Mouse (Mus musculus) midbrain, embryonic 15.5 days (tissue): ENCODE results near the gene Aktip. TPM values are rescaled to one million over a fixed set of nuclear protein-coding genes. Genes with fewer than 3 reads are reported as not detected.
A peak's percentile ranks its signal among the peaks of the same experiment; 100 is the strongest.

Experiments used
- ATAC-seq: fragments of 200-750 bp; cut with Nextera tagmentation; replicated peaks from 2 replicates; pipeline ENCODE4 v1.8.0; 2017; ENCODE audit warnings: moderate TSS enrichment
- H3K27ac ChIP-seq: fragments of 300-500 bp; sonication (generic); 2 replicates; pipeline ENCODE4 v1.5.1; 2015; ENCODE audit warnings: mild to moderate bottlenecking, inconsistent platforms
- H3K27me3 ChIP-seq: fragments of 300-500 bp; sonication (generic); replicated peaks from 2 replicates; pipeline ENCODE4 v1.6.1; 2015; ENCODE audit warnings: inconsistent platforms
- H3K36me3 ChIP-seq: fragments of 300-500 bp; sonication (generic); replicated peaks from 2 replicates; pipeline ENCODE4 v1.6.1; 2015; ENCODE audit warnings: inconsistent platforms
- H3K4me1 ChIP-seq: fragments of 300-500 bp; sonication (generic); 2 replicates; pipeline ENCODE4 v1.6.1; 2015; ENCODE audit warnings: inconsistent platforms
- H3K4me2 ChIP-seq: fragments of 300-500 bp; sonication (generic); 2 replicates; pipeline ENCODE4 v1.6.1; 2015; ENCODE audit warnings: inconsistent platforms, mild to moderate bottlenecking, moderate library complexity
- H3K4me3 ChIP-seq: fragments of 300-500 bp; sonication (generic); 2 replicates; pipeline ENCODE4 v1.5.1; 2015; ENCODE audit warnings: mild to moderate bottlenecking, inconsistent platforms
- H3K9ac ChIP-seq: fragments of 300-500 bp; sonication (generic); 2 replicates; pipeline ENCODE4 v1.6.1; 2015; ENCODE audit warnings: mild to moderate bottlenecking, inconsistent platforms
- H3K9me3 ChIP-seq: fragments of 300-500 bp; sonication (generic); 2 replicates; pipeline ENCODE4 v1.6.1; 2016; ENCODE audit warnings: inconsistent platforms
- WGBS: fragments of 180-500 bp; shearing (Covaris S2); methylation state at CpG from one replicate; pipeline ENCODE4 v1.1.7; 2015; ENCODE audit warnings: mixed read lengths; 5-methylcytosine and 5-hydroxymethylcytosine counted together
- polyA plus RNA-seq: library from polyadenylated mRNA; unstranded; fragments of >200 nt; fragmentation: Nextera tagmentation; extraction: Ambion mirVana; gene quantifications from 2 replicates; pipeline ENCODE4 v1.2.1, GENCODE M21; 2015

Gene Aktip
- polyA plus RNA-seq: 135 and 140 TPM in 2 replicates

- no peaks in the 10 kb centered on the region for H3K9me3 ChIP-seq
- no peaks in the 10 kb centered on the region for H3K36me3 ChIP-seq
- H3K4me3 ChIP-seq: no peak within 1 kb of the TSS
- no peaks in the 10 kb centered on the region for H3K4me1 ChIP-seq
- 94% methylated on average over 7 of the region's 7 CpGs for WGBS
- H3K27me3 ChIP-seq: no peaks in the 10 kb centered on the region
- no peak within 1 kb of the TSS for H3K27ac ChIP-seq
- H3K9ac ChIP-seq: no peak within 1 kb of the TSS
- no peak within 1 kb of the TSS for H3K4me2 ChIP-seq
- ATAC-seq: no peak
These were observed at the start of gene Aktip for GRCm38 (mm10) chr8:91199876-91200275. Gene Aktip, minus strand, starts transcription at chr8:91199976.

DNA sequence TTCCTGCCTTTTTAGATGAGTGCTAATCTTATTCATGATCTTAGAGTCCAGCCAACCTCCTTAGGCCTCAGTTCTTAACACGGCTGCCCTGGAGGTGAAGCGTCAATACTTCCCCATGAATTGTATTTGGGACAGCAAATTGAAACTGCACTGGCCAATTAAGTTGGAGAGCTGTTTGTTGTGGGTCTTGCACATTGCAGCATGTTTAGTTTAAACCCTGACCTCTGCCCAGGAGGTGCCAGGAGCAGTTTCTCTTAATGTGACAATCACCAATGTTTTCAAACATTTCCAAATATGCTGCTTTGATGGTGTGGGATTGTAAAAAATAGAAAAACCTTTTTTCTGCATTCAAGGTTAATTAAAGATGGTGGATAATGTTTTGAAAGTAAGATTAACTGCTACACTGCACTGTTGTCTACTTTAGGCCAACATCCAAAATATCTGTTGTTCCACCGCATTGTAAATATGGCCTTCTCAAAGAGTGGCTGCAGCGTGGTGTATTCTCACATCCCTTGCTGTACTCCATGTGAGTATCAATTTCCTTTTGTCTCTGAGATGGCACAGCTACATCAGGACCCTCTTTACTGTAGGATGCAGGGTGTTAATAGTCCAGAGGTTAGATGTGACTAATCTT, 46.2 kb upstream of the Aktip start:
- no peaks in the 10 kb centered on the region for H3K27me3 ChIP-seq
- H3K4me1 ChIP-seq: no peaks in the 10 kb centered on the region
- no peak overlapping the region for H3K4me3 ChIP-seq
- ATAC-seq: no peak
- H3K9ac ChIP-seq: no peak overlapping the region
- H3K27ac ChIP-seq: no peak overlapping the region
- H3K9me3 ChIP-seq: no peaks in the 10 kb centered on the region
- no peaks in the 10 kb centered on the region for H3K36me3 ChIP-seq
- H3K4me2 ChIP-seq: no peak overlapping the region
- 71% methylated on average over 4 of the region's 4 CpGs for WGBS

- Histone ChIP-seq H3K9ac (no peak overlapping the region), H3K9me3 (no peaks in the 10 kb centered on the region), H3K36me3 (no peaks in the 10 kb centered on the region), H3K27me3 (no peaks in the 10 kb centered on the region), H3K4me3 (no peak overlapping the region), H3K4me2 (no peak overlapping the region), H3K4me1 (no peaks in the 10 kb centered on the region), H3K27ac (no peak overlapping the region)
- no peak for ATAC-seq
- WGBS: 63% methylated on average over 1 of the region's 1 CpGs
These were observed 42.9 kb upstream of the Aktip start for GRCm38 (mm10) chr8:91242721-91243120.

- no peak for ATAC-seq
- H3K4me2 ChIP-seq: no peak overlapping the region
- 71% methylated on average over 8 of the region's 8 CpGs for WGBS
These were observed 42.2 kb upstream of the Aktip start for GRCm38 (mm10) chr8:91241873-91242519.

GRCm38 (mm10) chr8:91241371-91241770, 41.6 kb upstream of the Aktip start:
- WGBS: 48% methylated on average over 5 of the region's 5 CpGs
- H3K27me3 ChIP-seq: no peaks in the 10 kb centered on the region
- no peaks in the 10 kb centered on the region for H3K9me3 ChIP-seq
- no peak overlapping the region for H3K4me3 ChIP-seq
- no peak overlapping the region for H3K27ac ChIP-seq
- H3K4me1 ChIP-seq: no peaks in the 10 kb centered on the region
- H3K4me2 ChIP-seq: no peak overlapping the region
- no peak overlapping the region for H3K9ac ChIP-seq
- no peaks in the 10 kb centered on the region for H3K36me3 ChIP-seq
- no peak for ATAC-seq

More at GRCm38 (mm10) chr8:91241873-91242519, 42.2 kb upstream of the Aktip start:
- Histone ChIP-seq H3K4me3 (no peak overlapping the region), H3K27ac (no peak overlapping the region), H3K36me3 (no peaks in the 10 kb centered on the region), H3K9me3 (no peaks in the 10 kb centered on the region), H3K4me1 (no peaks in the 10 kb centered on the region), H3K27me3 (no peaks in the 10 kb centered on the region), H3K9ac (no peak overlapping the region)

DNA sequence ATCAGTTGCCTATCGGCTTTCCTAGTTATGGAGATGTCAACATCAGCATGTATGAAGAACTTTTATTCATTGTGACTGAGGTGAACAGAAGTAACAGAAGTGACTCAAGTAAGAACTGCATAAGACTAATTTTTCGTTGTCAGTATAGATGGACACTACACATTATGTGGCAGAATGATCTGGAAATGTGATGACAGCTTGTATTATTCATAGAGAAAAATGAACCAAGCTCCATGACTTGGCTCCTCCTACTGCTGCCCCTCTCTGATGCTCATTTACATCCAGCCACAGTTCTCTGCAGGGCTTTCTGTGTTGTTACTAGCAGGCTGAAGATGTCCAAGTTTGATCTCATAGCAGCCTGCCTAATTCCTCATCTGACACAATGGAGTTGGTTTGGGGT, 37.4 kb upstream of the Aktip start:
- ATAC-seq: no peak
- no peaks in the 10 kb centered on the region for H3K9me3 ChIP-seq
- no peaks in the 10 kb centered on the region for H3K4me1 ChIP-seq
- H3K27ac ChIP-seq: no peak overlapping the region
- H3K36me3 ChIP-seq: no peaks in the 10 kb centered on the region
- WGBS: 80% methylated on average over 2 of the region's 2 CpGs
- no peak overlapping the region for H3K9ac ChIP-seq
- no peak overlapping the region for H3K4me3 ChIP-seq
- no peaks in the 10 kb centered on the region for H3K27me3 ChIP-seq
- H3K4me2 ChIP-seq: no peak overlapping the region

DNA sequence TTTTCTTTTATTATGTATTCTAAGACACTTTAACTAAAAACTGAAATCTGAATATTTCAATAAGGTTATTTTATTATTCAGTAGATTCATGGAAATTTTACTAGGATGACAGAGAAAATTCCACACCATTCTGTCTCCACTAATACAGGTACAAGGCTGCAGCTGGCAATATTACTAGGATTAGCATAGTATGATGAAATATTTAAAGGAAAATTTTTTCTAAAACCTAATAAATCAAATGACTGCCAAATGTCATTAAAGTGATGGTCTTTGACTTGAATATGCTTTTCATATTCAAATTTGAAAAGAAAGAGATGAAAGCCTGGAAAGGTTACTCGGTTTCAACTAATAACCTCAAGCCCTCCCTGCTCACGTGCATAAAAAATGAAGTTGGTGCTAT, 34.3 kb upstream of the Aktip start:
- no peaks in the 10 kb centered on the region for H3K4me1 ChIP-seq
- no peak for ATAC-seq
- 0 out of 2 replicates have a peak overlapping the region, but pooled peaks have one; percentile 38 for H3K27ac ChIP-seq
- no peak overlapping the region for H3K4me3 ChIP-seq
- WGBS: 27% methylated on average over 2 of the region's 2 CpGs
- H3K9me3 ChIP-seq: no peaks in the 10 kb centered on the region
- no peak overlapping the region for H3K4me2 ChIP-seq
- H3K9ac ChIP-seq: no peak overlapping the region
- no peaks in the 10 kb centered on the region for H3K36me3 ChIP-seq
- no peaks in the 10 kb centered on the region for H3K27me3 ChIP-seq

GRCm38 (mm10) chr8:91227421-91227841, 27.7 kb upstream of the Aktip start:
- Histone ChIP-seq H3K4me2 (no peak overlapping the region), H3K36me3 (no peaks in the 10 kb centered on the region), H3K27me3 (no peaks in the 10 kb centered on the region), H3K27ac (no peak overlapping the region), H3K9me3 (no peaks in the 10 kb centered on the region), H3K4me3 (no peak overlapping the region), H3K9ac (no peak overlapping the region), H3K4me1 (no peaks in the 10 kb centered on the region)
- WGBS: 92% methylated on average over 7 of the region's 7 CpGs
- no peak for ATAC-seq

GRCm38 (mm10) chr8:91224227-91224626, 24.5 kb upstream of the Aktip start:
- H3K27me3 ChIP-seq: no peaks in the 10 kb centered on the region
- H3K4me1 ChIP-seq: no peaks in the 10 kb centered on the region
- WGBS: 95% methylated on average over 7 of the region's 7 CpGs
- no peak for ATAC-seq
- no peak overlapping the region for H3K27ac ChIP-seq
- no peaks in the 10 kb centered on the region for H3K36me3 ChIP-seq
- H3K4me2 ChIP-seq: no peak overlapping the region
- no peak overlapping the region for H3K4me3 ChIP-seq
- no peak overlapping the region for H3K9ac ChIP-seq
- no peaks in the 10 kb centered on the region for H3K9me3 ChIP-seq

DNA sequence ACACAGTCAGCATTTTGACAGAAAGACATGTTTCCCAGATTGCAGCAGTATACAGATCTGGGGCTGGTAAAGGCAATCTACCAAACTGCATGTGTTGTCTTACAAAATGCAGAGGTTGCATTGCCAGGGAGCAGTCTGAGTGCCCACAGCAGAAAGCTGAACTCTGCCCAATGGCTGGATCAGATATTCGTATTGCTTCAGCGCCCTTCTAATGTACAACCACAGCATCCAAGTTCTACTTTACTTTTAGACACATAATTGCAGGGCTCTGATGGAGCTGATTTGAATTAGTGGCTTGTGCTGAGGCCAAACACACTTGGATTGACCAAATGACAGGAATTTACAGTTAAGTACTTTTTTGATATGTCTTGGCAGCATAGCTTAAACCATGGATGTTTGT, 22.1 kb upstream of the Aktip start:
- no peak for ATAC-seq
- H3K4me1 ChIP-seq: no peaks in the 10 kb centered on the region
- H3K4me3 ChIP-seq: no peak overlapping the region
- no peaks in the 10 kb centered on the region for H3K9me3 ChIP-seq
- H3K27ac ChIP-seq: no peak overlapping the region
- H3K27me3 ChIP-seq: no peaks in the 10 kb centered on the region
- no peak overlapping the region for H3K4me2 ChIP-seq
- H3K9ac ChIP-seq: no peak overlapping the region
- 96% methylated on average over 2 of the region's 2 CpGs for WGBS
- H3K36me3 ChIP-seq: no peaks in the 10 kb centered on the region

DNA sequence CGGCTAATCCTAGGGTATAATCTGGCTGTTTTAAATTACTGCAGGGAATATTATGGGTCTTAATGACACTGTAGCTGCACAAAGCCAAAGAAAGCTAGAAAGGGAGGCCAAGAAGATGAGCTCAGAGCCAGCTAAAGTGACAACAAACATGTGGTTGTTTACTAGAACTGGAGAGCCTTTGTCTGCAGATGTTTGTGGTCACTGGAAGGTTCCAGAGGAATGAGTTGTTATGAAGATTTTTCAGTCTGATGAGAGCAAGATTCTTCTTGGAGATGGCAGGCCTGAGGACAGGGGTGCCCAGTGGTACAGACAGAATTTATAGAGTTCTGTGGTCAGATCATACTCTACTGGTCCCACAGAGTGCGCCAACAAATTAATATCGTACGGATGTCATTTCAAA, 18.5 kb upstream of the Aktip start:
- Histone ChIP-seq H3K27ac (0 out of 2 replicates have a peak overlapping the region, but pooled peaks have one; percentile 25), H3K4me1 (no peaks in the 10 kb centered on the region), H3K9me3 (no peaks in the 10 kb centered on the region), H3K9ac (no peak overlapping the region), H3K4me2 (no peak overlapping the region), H3K36me3 (no peaks in the 10 kb centered on the region), H3K4me3 (no peak overlapping the region), H3K27me3 (no peaks in the 10 kb centered on the region)
- no peak; the same call in 1 of the 2 replicates for ATAC-seq
- WGBS: 79% methylated on average over 4 of the region's 4 CpGs

GRCm38 (mm10) chr8:91217062-91217905, 17.5 kb upstream of the Aktip start:
- Histone ChIP-seq H3K27me3 (no peaks in the 10 kb centered on the region), H3K4me2 (no peak overlapping the region), H3K36me3 (no peaks in the 10 kb centered on the region), H3K27ac (no peak overlapping the region), H3K9ac (no peak overlapping the region), H3K4me1 (no peaks in the 10 kb centered on the region), H3K9me3 (no peaks in the 10 kb centered on the region), H3K4me3 (no peak overlapping the region)
- ATAC-seq: no peak
- WGBS: 91% methylated on average over 5 of the region's 5 CpGs
